Mouse (Mus musculus) neural tube, embryonic 14.5 days (tissue): ENCODE data around the gene Wasf3. TPM values are rescaled to one million over a fixed set of nuclear protein-coding genes. Genes with fewer than 3 reads are reported as not detected.
A peak's percentile ranks its signal among the peaks of the same experiment; 100 is the strongest.

Experiments used
- ATAC-seq: fragments of 200-750 bp; cut with Nextera tagmentation; 2 replicates; pipeline ENCODE4 v1.8.0; 2017; ENCODE audit warnings: low read depth, mild to moderate bottlenecking, moderate TSS enrichment, moderate library complexity
- H3K27ac ChIP-seq: fragments of 300-500 bp; sonication (generic); 2 replicates; pipeline ENCODE4 v1.5.1; 2014; ENCODE audit warnings: low read depth, mild to moderate bottlenecking, control low read depth, low read length, moderate library complexity, mixed read lengths
- H3K27me3 ChIP-seq: fragments of 300-500 bp; sonication (generic); 2 replicates; pipeline ENCODE4 v1.6.1; 2014; ENCODE audit warnings: low read length; ENCODE audit not compliant: control insufficient read depth, insufficient read depth
- H3K36me3 ChIP-seq: fragments of 300-500 bp; sonication (generic); 2 replicates; pipeline ENCODE4 v1.6.1; 2014; ENCODE audit warnings: low read length, mixed read lengths; ENCODE audit not compliant: control insufficient read depth, insufficient read depth
- H3K4me1 ChIP-seq: fragments of 300-500 bp; sonication (generic); 2 replicates; pipeline ENCODE4 v1.6.1; 2014; ENCODE audit warnings: low read length; ENCODE audit not compliant: control insufficient read depth, insufficient read depth
- H3K4me2 ChIP-seq: fragments of 300-500 bp; sonication (generic); 2 replicates; pipeline ENCODE4 v1.6.1; 2014; ENCODE audit warnings: mild to moderate bottlenecking, low read depth, low read length, control low read depth
- H3K4me3 ChIP-seq: fragments of 300-500 bp; sonication (generic); 2 replicates; pipeline ENCODE4 v1.5.1; 2014; ENCODE audit warnings: low read depth, low read length, control low read depth, mixed read lengths
- H3K9ac ChIP-seq: fragments of 300-500 bp; sonication (generic); replicated peaks from 2 replicates; pipeline ENCODE4 v1.6.1; 2014; ENCODE audit warnings: low read depth, mild to moderate bottlenecking, control low read depth, low read length, mixed read lengths
- H3K9me3 ChIP-seq: fragments of 300-500 bp; sonication (generic); 2 replicates; pipeline ENCODE4 v1.6.1; 2016; ENCODE audit warnings: low read length; ENCODE audit not compliant: control insufficient read depth
- WGBS: fragments of 180-500 bp; shearing (Covaris S2); extraction: QIAGEN DNeasy Blood & Tissue Kit; methylation state at CpG from one replicate; pipeline ENCODE4 v1.1.7; 2014; 5-methylcytosine and 5-hydroxymethylcytosine counted together
- polyA plus RNA-seq: library from polyadenylated mRNA; unstranded; fragments of >200 nt; fragmentation: Nextera tagmentation; extraction: Ambion mirVana; gene quantifications from 2 replicates; pipeline ENCODE4 v1.2.1, GENCODE M21; 2014

The Wasf3 gene
- polyA plus RNA-seq, 1 experiment from 2014 or later: 13.5 TPM

DNA sequence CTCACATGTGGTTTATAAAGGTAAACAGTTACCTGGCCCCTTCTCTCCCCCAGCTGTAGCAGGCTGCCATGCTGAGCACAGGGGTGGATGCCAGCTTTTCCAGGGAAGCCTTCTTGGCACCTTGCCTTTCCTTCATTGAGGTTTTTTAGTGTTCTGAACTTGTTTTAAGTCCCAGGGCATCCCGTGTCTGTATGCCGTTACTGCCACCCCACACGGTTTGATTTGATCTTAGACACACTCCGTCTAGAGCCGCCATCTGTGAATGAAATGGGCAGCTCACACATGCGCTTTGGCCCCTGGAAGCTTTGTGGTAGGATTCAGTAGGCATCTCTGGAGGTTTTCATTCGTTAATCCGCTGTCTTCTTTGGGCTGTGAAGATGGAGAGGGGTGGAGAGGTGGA lies 23.8 kb downstream of the Wasf3 start:
- no peak for ATAC-seq
- Histone ChIP-seq H3K9ac (no peak overlapping the region), H3K27ac (no peak overlapping the region), H3K9me3 (no peaks in the 10 kb centered on the region), H3K4me1 (peaks cover 9% of the 10 kb centered on the region), H3K4me2 (no peak overlapping the region), H3K36me3 (no peaks in the 10 kb centered on the region), H3K4me3 (no peak overlapping the region), H3K27me3 (no peaks in the 10 kb centered on the region)
- 72% methylated on average over 8 of the region's 8 CpGs for WGBS

DNA sequence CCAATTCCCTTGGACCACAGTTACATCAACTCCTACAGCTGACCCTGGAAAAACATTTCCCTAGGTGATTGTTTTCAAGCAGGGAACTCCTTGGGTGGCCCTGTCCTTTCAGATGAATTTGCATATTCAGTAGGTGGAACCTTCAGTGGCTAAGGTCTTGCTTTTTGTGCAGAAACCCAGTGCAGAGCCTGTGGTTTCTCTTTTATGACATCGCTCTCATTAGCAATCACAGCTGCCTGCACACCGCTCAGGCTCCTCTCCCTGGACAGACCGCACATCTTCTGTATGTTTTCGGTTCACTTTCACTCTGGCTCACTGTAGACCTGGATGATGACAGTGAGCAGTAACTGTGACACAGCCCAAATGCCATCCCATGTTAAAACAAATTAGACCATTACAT lies 26.0 kb downstream of the Wasf3 start:
- no peak overlapping the region for H3K27ac ChIP-seq
- H3K9ac ChIP-seq: no peak overlapping the region
- 45% methylated on average over 4 of the region's 4 CpGs for WGBS
- no peaks in the 10 kb centered on the region for H3K27me3 ChIP-seq
- H3K9me3 ChIP-seq: no peaks in the 10 kb centered on the region
- H3K4me3 ChIP-seq: no peak overlapping the region
- peaks cover 16% of the 10 kb centered on the region for H3K4me1 ChIP-seq
- H3K36me3 ChIP-seq: no peaks in the 10 kb centered on the region
- no peak for ATAC-seq
- no peak overlapping the region for H3K4me2 ChIP-seq

DNA sequence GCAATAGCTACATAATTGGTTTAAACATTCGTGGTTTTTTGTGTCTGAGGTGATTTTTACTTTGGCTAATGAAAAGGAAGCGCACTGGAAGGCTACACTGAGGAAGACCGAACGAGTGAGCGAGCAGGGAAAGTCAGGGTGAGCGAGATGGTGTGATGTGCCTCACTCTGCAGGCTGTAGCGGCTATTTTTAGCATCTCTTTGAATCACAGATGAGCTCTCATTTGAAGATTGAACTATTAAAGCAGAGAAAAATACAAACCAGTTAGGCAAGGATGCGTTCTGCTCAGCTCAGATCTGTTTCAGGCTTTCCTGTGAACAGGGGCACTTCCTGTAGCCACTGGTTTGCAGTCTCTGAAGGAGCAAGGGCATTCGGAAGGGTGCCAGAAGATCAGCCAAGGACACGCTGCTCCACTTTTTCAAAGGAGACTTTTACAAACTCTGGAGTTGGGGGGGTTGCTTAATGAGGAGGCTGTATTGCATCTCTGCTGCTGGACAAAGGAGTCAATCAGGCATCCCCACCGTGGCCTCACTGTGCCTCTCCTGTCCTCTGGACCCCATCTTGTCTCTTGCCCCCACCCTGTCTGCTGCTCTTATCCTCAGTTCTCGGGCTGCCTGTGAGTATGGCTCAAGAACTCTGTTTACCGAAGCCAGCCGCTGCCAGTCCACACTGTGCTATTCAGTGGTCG lies 28.1 kb downstream of the Wasf3 start:
- Histone ChIP-seq H3K4me2 (no peak overlapping the region), H3K36me3 (no peaks in the 10 kb centered on the region), H3K4me3 (no peak overlapping the region), H3K27me3 (no peaks in the 10 kb centered on the region), H3K9me3 (no peaks in the 10 kb centered on the region), H3K27ac (no peak overlapping the region), H3K4me1 (peaks cover 19% of the 10 kb centered on the region), H3K9ac (0 out of 2 replicates have a peak overlapping the region, but pooled peaks have one; percentile 21)
- peak; percentile 44; the same call in 1 of the 2 replicates for ATAC-seq
- 49% methylated on average over 15 of the region's 15 CpGs for whole genome bisulfite sequencing

DNA sequence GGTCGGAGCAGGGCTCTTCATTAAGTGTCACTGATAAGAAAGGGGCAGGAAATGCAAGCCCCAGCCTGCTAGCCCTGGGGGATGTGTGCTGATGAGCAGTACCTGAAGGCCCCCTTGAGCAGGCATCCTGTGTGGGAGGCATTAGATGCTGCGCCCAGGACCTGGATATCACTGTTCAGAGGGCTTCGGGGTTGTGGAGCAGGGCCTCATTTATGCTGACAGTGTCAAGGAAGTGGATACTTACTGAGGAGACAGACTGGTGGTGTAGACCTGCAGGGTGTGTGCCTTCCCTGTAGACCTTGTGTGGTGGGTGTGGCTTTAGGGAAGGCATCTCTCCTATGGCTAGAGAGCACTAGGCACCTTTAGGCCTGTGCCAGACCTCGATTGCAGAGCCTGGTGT lies 29.8 kb downstream of the Wasf3 start:
- WGBS: 88% methylated on average over 4 of the region's 4 CpGs
- no peaks in the 10 kb centered on the region for H3K9me3 ChIP-seq

DNA sequence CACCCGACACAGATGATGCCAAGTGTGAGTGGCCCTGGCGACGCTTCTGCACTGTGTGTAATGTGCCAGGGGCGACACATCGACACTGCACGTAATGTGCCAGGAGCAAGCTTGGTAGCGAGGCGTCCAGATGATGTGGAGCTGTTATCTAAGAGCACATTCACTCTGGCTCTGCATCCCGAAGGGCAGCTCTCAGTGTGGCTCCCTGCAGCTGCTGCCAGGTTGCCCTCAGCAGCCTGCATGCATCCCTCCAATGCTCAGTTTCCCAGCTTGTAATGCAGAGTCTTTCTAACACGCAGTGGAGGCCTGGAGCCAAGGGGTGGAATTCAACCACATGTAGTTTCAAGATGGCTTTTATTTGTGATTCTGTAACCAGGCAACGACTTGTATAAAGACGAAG lies 30.4 kb downstream of the Wasf3 start:
- WGBS: 62% methylated on average over 12 of the region's 12 CpGs
- Histone ChIP-seq H3K27me3 (no peaks in the 10 kb centered on the region), H3K4me1 (peaks cover 23% of the 10 kb centered on the region), H3K4me2 (no peak overlapping the region), H3K36me3 (no peaks in the 10 kb centered on the region), H3K4me3 (no peak overlapping the region), H3K9me3 (no peaks in the 10 kb centered on the region), H3K9ac (no peak overlapping the region), H3K27ac (no peak overlapping the region)
- ATAC-seq: no peak

More for the DNA sequence above, 29.8 kb downstream of the Wasf3 start:
- no peak overlapping the region for H3K4me2 ChIP-seq
- H3K4me3 ChIP-seq: no peak overlapping the region
- no peak overlapping the region for H3K27ac ChIP-seq
- ATAC-seq: no peak
- no peak overlapping the region for H3K9ac ChIP-seq
- peaks cover 23% of the 10 kb centered on the region for H3K4me1 ChIP-seq
- no peaks in the 10 kb centered on the region for H3K36me3 ChIP-seq
- no peaks in the 10 kb centered on the region for H3K27me3 ChIP-seq

DNA sequence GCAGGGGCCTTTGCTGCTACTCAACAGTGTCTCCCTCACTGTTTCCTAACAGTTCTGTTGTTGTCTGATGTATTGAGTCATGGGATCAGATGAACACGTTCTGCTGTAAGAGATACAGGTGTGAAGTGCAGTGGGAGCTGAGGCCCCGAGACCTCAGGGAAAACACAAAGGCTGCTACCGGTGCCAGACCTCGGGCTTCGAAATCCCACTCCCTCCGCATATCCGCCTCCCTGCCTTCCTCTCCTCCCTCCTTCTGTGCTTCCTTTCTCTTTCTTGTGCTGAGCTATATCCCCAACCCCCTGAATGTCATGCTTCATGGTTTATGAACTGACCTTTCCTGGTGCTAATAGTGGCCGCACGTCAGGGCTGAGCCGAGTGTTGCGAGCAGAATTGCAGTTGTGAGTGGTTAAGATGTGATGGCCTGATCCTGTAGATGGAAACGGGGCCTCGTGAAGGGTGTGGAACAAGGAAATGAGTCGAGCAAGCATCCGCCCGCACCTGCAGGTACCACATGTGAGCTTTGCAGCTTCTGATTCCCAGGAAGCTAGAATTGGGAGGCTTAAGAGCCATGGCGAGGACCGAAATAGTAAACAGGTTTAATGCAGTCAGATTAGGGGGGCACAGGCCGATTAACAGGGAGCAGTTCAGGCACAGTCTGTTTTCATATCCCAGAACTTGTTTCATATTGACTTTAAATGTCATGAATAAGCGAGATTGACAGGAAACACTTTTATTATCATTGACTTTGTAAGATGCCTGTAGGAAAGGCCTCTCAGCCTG lies 31.7 kb downstream of the Wasf3 start:
- no peaks in the 10 kb centered on the region for H3K27me3 ChIP-seq
- H3K9me3 ChIP-seq: no peaks in the 10 kb centered on the region
- WGBS: 64% methylated on average over 20 of the region's 20 CpGs
- no peak overlapping the region for H3K4me2 ChIP-seq
- no peak for ATAC-seq
- no peak overlapping the region for H3K27ac ChIP-seq
- H3K4me3 ChIP-seq: no peak overlapping the region
- no peaks in the 10 kb centered on the region for H3K36me3 ChIP-seq
- H3K9ac ChIP-seq: 0 out of 2 replicates have a peak overlapping the region, but pooled peaks have one; percentile 21
- peaks cover 19% of the 10 kb centered on the region for H3K4me1 ChIP-seq

DNA sequence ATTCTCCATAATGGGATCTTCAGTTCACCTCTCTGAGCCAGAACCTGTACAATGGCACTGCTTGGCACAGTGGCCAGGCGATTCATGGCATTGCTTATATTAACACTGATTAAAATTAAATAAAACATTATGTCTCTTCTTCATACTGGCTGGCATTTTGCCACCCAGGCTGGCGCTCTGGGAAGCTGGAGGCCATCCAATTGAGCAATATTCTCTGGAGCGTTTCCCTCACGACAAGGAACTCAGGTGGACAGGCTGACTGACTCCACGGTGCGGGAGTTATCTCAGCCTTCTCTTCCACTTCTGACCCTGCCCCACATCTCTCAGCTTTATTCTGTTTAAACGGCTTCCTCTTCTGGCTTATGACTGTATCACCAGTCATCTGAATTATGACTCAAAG lies 33.3 kb downstream of the Wasf3 start:
- Histone ChIP-seq H3K36me3 (no peaks in the 10 kb centered on the region), H3K27ac (no peak overlapping the region), H3K4me3 (no peak overlapping the region), H3K9me3 (no peaks in the 10 kb centered on the region), H3K27me3 (no peaks in the 10 kb centered on the region), H3K4me1 (peaks cover 15% of the 10 kb centered on the region), H3K4me2 (no peak overlapping the region), H3K9ac (no peak overlapping the region)
- ATAC-seq: no peak
- WGBS: 57% methylated on average over 7 of the region's 7 CpGs

DNA sequence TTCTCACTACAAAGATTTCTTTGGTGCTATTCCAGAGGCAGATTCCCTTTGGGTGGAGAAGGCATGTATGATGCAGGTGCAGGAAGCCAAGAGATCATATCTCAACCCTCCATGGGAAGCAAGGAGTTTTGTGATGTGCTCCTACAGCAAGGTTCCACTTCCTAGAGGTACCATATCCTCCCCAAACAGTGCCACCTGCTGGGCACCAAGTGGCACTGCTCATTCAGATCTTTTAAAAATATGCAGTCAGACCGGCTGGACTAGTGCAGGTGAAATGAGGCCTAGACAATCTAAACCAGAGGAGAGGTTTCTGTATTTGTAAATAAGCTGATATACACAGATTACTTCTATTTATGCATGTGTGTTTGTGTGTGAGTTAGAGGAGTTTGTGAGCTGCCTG lies 35.3 kb downstream of the Wasf3 start:
- 53% methylated on average over 1 of the region's 1 CpGs for WGBS
- no peaks in the 10 kb centered on the region for H3K9me3 ChIP-seq
- no peak for ATAC-seq
- H3K4me3 ChIP-seq: no peak overlapping the region
- H3K27me3 ChIP-seq: no peaks in the 10 kb centered on the region
- H3K4me1 ChIP-seq: peaks cover 12% of the 10 kb centered on the region
- no peaks in the 10 kb centered on the region for H3K36me3 ChIP-seq
- no peak overlapping the region for H3K9ac ChIP-seq
- no peak overlapping the region for H3K27ac ChIP-seq
- no peak overlapping the region for H3K4me2 ChIP-seq

DNA sequence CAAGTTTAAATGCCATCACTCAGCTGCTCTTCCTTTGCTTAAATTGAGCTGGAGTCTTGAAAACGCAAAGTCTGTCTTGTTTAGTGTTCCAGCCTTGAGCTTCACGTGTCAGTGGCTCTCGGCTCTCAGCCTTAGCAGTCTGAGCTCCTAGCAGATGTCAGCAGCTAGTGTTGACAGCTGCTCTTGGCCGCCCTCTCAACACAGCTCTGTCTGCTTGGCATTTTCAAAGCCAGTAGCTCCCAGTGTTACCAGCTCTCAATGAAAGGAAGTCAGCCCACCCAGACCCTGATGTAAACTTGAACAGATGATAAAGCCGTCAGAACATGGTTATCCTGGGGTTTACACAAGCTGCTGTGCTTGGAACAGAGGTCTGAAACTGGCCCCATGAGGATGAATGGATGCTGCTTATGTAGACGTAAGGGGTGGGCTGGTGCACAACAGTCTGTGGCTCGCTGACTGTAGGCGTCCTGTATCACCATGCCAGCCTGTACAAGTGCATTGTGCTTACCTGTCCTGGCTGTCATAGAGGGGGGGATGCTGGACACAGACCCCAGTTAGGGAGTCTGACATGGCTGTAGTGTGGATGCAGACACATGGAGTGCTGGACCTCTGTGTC lies 40.0 kb downstream of the Wasf3 start:
- Histone ChIP-seq H3K27ac (no peak overlapping the region), H3K4me2 (no peak overlapping the region), H3K4me3 (no peak overlapping the region), H3K27me3 (no peaks in the 10 kb centered on the region), H3K36me3 (no peaks in the 10 kb centered on the region), H3K9ac (no peak overlapping the region), H3K4me1 (no peaks in the 10 kb centered on the region), H3K9me3 (no peaks in the 10 kb centered on the region)
- WGBS: 66% methylated on average over 8 of the region's 8 CpGs
- ATAC-seq: peak; percentile 25; the same call in 1 of the 2 replicates
